Mouse (Mus musculus) layer of hippocampus, postnatal 14 days (tissue): ENCODE results near the gene Ctps2. TPM values are rescaled to one million over a fixed set of nuclear protein-coding genes. Genes with fewer than 3 reads are reported as not detected.

Source experiments
- DNase-seq, 2 experiments: peaks; one replicate each; pipeline ENCODE4 v3.0.0; 2021 to 2022; ENCODE audit warnings: low spot score in 2 of 2, mixed read lengths in 1 of 2
- microRNA-seq, 2 experiments: library from miRNA; unstranded; fragments of <30 nt; microRNA quantifications; one replicate each; pipeline ENCODE4 v1.2.0; 2021
- total RNA-seq, 2 experiments: library from RNA; stranded (reverse); gene quantifications; 2 replicates each; pipeline ENCODE4 v1.2.3; 2021

Ctps2 gene
- total RNA-seq, 2 experiments from 2014 or later = 45.8 to 58.4 TPM

GRCm38 (mm10) chrX:162967456-162967855 lies 66.4 kb downstream of the Ctps2 start:
- DNase-seq = no peak

GRCm38 (mm10) chrX:162976194-162976593 lies 75.2 kb downstream of the Ctps2 start:
- DNase-seq = no peak

GRCm38 (mm10) chrX:162986876-162987495 lies 85.9 kb downstream of the Ctps2 start:
- DNase-seq = no peak

GRCm38 (mm10) chrX:162991396-162991795 lies 90.4 kb downstream of the Ctps2 start:
- no peak for DNase-seq

GRCm38 (mm10) chrX:162992121-162992520 lies 91.1 kb downstream of the Ctps2 start:
- no peak for DNase-seq

- no peak for DNase-seq
Observed at GRCm38 (mm10) chrX:163027864-163028263, 126.8 kb downstream of the Ctps2 start.

GRCm38 (mm10) chrX:163038767-163039166 lies 137.7 kb downstream of the Ctps2 start:
- DNase-seq = no peak

- no peak for DNase-seq
Observed at GRCm38 (mm10) chrX:163042771-163043170, 141.7 kb downstream of the Ctps2 start.

- no peak for DNase-seq
Observed at GRCm38 (mm10) chrX:163063936-163064335, 162.9 kb downstream of the Ctps2 start.

Small RNAs within 50 kb of the gene (microRNA-seq; reads per million reads assigned to microRNA genes)
- gene Mir3473a = 0 reads per million in 2 experiments

Other genes with a start within 250 kb of the Ctps2 start
- gene Rbbp7, start 140.8 kb upstream of the Ctps2 start, total RNA-seq = 100 to 1,000 TPM; 150 to 153 TPM
- 10 to 100 TPM; 19.9 to 20.3 TPM for gene Txlng, start 71.8 kb upstream of the Ctps2 start, total RNA-seq
- 10 to 100 TPM; 32.4 to 34.2 TPM for gene Syap1, start 12.8 kb upstream of the Ctps2 start, total RNA-seq
- not detected for gene S100g, start 63.4 kb downstream of the Ctps2 start, total RNA-seq